In genomic region chr9:56339426-56340195, GRCm38 (mm10) we compare ENCODE assay signal across 21 mouse cellular contexts.
DNase-seq lines count a peak whose midpoint lies in the region; ATAC-seq lines count a peak whose summit lies in the region.
"Had no signal": no experiment of that assay in that cellular context is flagged by ENCODE, and none has a peak within 500 bp of the region (broad histone marks: within the 10 kb centered on the region; RNA-seq: fewer than 3 reads in every experiment).

No protein-coding gene starts in this region.

- H3K27me3 ChIP-seq in heart, embryonic 12.5 days (replicated peaks): no peaks in the 10 kb centered on the region
- H3K27me3 ChIP-seq: hindbrain, embryonic 15.5 days; liver, embryonic 13.5 days; midbrain, embryonic 12.5 days; neural tube, embryonic 15.5 days had no signal

- no peaks in the 10 kb centered on the region for H3K9me3 ChIP-seq in heart, embryonic 12.5 days (replicated peaks)
- H3K9me3 ChIP-seq: hindbrain, embryonic 15.5 days; liver, embryonic 13.5 days; midbrain, embryonic 12.5 days; neural tube, embryonic 15.5 days had no signal

- peak; percentile 22 to 27 for DNase-seq in heart, adult 9 months (ENCODE audit: low spot score in 2 of 2)
- DNase-seq in heart, postnatal 14 days: no peak
- peak; percentile 74 for DNase-seq in brain, adult 2 months (ENCODE audit: low read depth, low spot score)
- DNase-seq in heart, postnatal 10 days: peak; percentile 34 to 56
- no peak for DNase-seq in lung, postnatal 36 days
- DNase-seq in ovary, postnatal 36 days (ENCODE audit: low spot score): no peak
- DNase-seq: adrenal gland, adult 8-10 months; cerebellum, adult 18-20 months; gastrocnemius, postnatal 10 days; kidney, adult 9 months; kidney, postnatal 14 days; liver, embryonic 13.5 days; lung, adult 2 months; lung, postnatal 14 days; thymus, adult 2 months had no signal

- intact Hi-C loops in heart, postnatal 14 days (cut with DNase I): no loop called here
- intact Hi-C loops in heart, postnatal 10 days (cut with DNase I): no loop called here

- no peaks in the 10 kb centered on the region for H3K36me3 ChIP-seq in heart, embryonic 12.5 days
- H3K36me3 ChIP-seq: hindbrain, embryonic 15.5 days; liver, embryonic 13.5 days; midbrain, embryonic 12.5 days; neural tube, embryonic 15.5 days had no signal

- no peak overlapping the region for H3K4me2 ChIP-seq in heart, embryonic 12.5 days
- H3K4me2 ChIP-seq: hindbrain, embryonic 15.5 days; liver, embryonic 13.5 days; midbrain, embryonic 12.5 days; neural tube, embryonic 15.5 days had no signal

- peak overlapping the region; percentile 81 for H3K27ac ChIP-seq in heart, embryonic 12.5 days (ENCODE audit: poor library complexity, severe bottlenecking)
- H3K27ac ChIP-seq: hindbrain, embryonic 15.5 days; liver, embryonic 13.5 days; midbrain, embryonic 12.5 days; neural tube, embryonic 15.5 days had no signal

- peaks cover 8% of the 10 kb centered on the region; the same call in 1 of the 2 replicates for H3K4me1 ChIP-seq in heart, embryonic 12.5 days (replicated peaks)
- H3K4me1 ChIP-seq: hindbrain, embryonic 15.5 days; liver, embryonic 13.5 days; midbrain, embryonic 12.5 days; neural tube, embryonic 15.5 days had no signal

- no peak overlapping the region for H3K9ac ChIP-seq in heart, embryonic 12.5 days
- H3K9ac ChIP-seq: hindbrain, embryonic 15.5 days; liver, embryonic 13.5 days; midbrain, embryonic 12.5 days; neural tube, embryonic 15.5 days had no signal

- H3K4me3 ChIP-seq in heart, embryonic 12.5 days: no peak overlapping the region
- H3K4me3 ChIP-seq: hindbrain, embryonic 15.5 days; liver, embryonic 13.5 days; midbrain, embryonic 12.5 days; neural tube, embryonic 15.5 days had no signal

- no peak for ATAC-seq in heart, embryonic 12.5 days (ENCODE audit: insufficient number of reproducible peaks, low FRiP score)
- ATAC-seq: forebrain, embryonic 14.5 days; intestine, embryonic 16.5 days had no signal

- 5% methylated on average over 1 of the region's 1 CpGs for WGBS in heart, embryonic 12.5 days

Comparison
In these comparisons a context has a peak if more than half of its experiments do, and no peak if none do; other contexts are left out.
1. DNase-seq: peak in heart, adult 9 months (2 of 2), brain, adult 2 months (single experiment) and heart, postnatal 10 days (2 of 2); none in heart, postnatal 14 days (0 of 2), lung, postnatal 36 days (single experiment) and ovary, postnatal 36 days (single experiment).